Mouse (Mus musculus): ENCODE results near the gene Fam216b.

DNA sequence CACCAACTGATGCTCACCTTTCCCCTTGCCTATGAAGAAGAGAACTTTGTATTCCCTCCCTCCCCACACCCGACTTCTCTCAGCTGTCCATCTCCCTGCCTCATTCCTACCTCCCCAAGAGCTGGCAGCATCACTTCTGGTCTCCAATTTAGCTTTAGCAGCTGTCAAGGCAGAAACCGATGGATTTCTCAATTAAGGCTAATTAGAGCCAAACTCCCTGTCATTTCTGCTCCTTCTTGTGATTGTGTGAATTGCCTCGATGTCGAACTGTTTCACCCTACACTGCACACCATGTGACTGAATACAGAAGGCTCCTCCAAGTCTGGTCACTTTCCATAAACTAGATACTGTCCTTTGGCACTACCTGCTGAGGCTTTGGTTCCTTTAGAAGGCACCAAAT lies 20.6 kb upstream of the Fam216b start:
- TF ChIP-seq CTCF (IDR thresholded peaks at IDR 0.05; ENCODE audit: control insufficient read depth, insufficient read depth, low read length) (no peak), POLR2A (IDR thresholded peaks at IDR 0.05; ENCODE audit: borderline replicate concordance, control insufficient read depth, low read depth, low read length) (no peak)
